Mouse (Mus musculus): ENCODE results near the gene Rnf185.

The Rnf185 gene

GRCm38 (mm10) chr11:3370928-3371598 lies 81.1 kb downstream of the Rnf185 start:
- DNase-seq (ENCODE audit: low read depth, low spot score), result peak; percentile 56
- H3K27me3 ChIP-seq (ENCODE audit: control insufficient read depth, insufficient read depth, low read length, poor library complexity, severe bottlenecking), result no peaks in the 10 kb centered on the region
- H3K36me3 ChIP-seq (ENCODE audit: control insufficient read depth, insufficient read depth, low read length, poor library complexity, severe bottlenecking), result no peaks in the 10 kb centered on the region; the same call in 1 of the 2 replicates

- Histone ChIP-seq H3K27me3 (ENCODE audit: control insufficient read depth, insufficient read depth, low read length, poor library complexity, severe bottlenecking) (no peaks in the 10 kb centered on the region), H3K36me3 (ENCODE audit: control insufficient read depth, insufficient read depth, low read length, poor library complexity, severe bottlenecking) (no peaks in the 10 kb centered on the region; the same call in 1 of the 2 replicates)
- DNase-seq (ENCODE audit: low read depth, low spot score), result no peak
Observed at GRCm38 (mm10) chr11:3370162-3370561, 82.0 kb downstream of the Rnf185 start.

- no peak for DNase-seq (ENCODE audit: low read depth, low spot score)
- Histone ChIP-seq H3K27me3 (ENCODE audit: control insufficient read depth, insufficient read depth, low read length, poor library complexity, severe bottlenecking) (no peaks in the 10 kb centered on the region), H3K36me3 (ENCODE audit: control insufficient read depth, insufficient read depth, low read length, poor library complexity, severe bottlenecking) (no peaks in the 10 kb centered on the region; the same call in 1 of the 2 replicates)
Observed at GRCm38 (mm10) chr11:3369449-3369848, 82.7 kb downstream of the Rnf185 start.

GRCm38 (mm10) chr11:3368983-3369382 lies 83.2 kb downstream of the Rnf185 start:
- no peaks in the 10 kb centered on the region for H3K27me3 ChIP-seq (ENCODE audit: control insufficient read depth, insufficient read depth, low read length, poor library complexity, severe bottlenecking)
- no peak for DNase-seq (ENCODE audit: low read depth, low spot score)
- H3K36me3 ChIP-seq (ENCODE audit: control insufficient read depth, insufficient read depth, low read length, poor library complexity, severe bottlenecking), result no peaks in the 10 kb centered on the region; the same call in 1 of the 2 replicates

- H3K27me3 ChIP-seq (ENCODE audit: control insufficient read depth, insufficient read depth, low read length, poor library complexity, severe bottlenecking), result no peaks in the 10 kb centered on the region
- DNase-seq (ENCODE audit: low read depth, low spot score), result no peak
- H3K36me3 ChIP-seq (ENCODE audit: control insufficient read depth, insufficient read depth, low read length, poor library complexity, severe bottlenecking), result no peaks in the 10 kb centered on the region; the same call in 1 of the 2 replicates
Observed at GRCm38 (mm10) chr11:3366411-3366810, 85.8 kb downstream of the Rnf185 start.
